Mouse (Mus musculus): ENCODE data around the gene Sparcl1.

Gene Sparcl1

DNA sequence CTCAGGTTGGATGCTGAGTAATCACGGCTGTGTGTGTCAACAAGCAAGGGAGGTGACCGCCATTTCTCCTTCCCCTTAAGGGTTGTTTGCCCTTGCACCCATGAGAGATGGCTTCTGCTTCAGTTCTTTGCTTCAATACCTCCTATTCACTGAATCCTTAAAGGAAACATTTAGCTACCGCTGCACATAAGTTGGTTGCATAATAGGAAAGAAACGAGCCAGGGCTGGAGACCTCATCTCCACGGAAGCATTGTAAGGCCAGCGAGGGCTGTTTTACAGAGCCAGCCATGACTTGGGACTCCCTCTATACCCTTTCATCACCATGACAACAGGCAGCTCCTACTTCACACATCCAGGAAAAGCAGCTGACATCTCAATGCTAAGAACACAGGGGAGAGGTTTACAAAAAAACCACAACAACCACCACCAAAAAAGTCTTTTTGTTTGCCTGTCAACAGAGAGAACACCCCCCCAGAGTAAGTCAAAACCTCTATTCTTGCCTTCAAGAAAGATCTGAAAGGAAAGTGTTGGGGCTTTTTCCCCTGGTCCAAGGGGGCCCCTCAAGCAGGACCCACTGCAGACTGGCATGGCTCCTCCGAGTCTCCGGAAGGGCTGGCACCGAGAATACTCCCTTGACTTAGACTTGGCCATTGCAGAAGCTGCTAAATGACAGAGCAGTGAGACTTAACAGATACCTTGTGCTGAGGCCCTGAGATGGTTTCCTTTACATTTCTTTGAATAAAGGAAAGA lies 3.2 kb downstream of the Sparcl1 start:
- in situ Hi-C loops (cut with MboI): no loop called here

DNA sequence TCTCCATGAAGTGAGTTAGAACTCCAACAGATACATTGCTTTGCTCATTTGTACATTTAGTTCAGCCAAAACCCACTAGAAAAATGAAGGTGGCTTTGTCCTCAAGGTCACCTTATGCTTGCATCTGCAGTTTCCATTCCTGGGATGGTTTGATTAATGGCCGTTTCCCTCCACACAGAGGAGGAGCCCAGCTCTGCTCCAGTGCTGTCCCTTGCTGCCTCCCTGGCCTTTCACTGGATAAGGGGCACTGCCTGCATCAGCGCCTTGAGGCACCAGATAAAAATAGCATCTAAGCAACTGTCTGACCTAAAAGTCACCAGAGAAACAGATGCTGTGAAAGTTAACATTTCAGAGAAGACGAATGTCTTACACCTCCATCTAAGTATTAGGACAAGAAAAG lies 4.0 kb downstream of the Sparcl1 start:
- in situ Hi-C loops (cut with MboI): no loop called here

DNA sequence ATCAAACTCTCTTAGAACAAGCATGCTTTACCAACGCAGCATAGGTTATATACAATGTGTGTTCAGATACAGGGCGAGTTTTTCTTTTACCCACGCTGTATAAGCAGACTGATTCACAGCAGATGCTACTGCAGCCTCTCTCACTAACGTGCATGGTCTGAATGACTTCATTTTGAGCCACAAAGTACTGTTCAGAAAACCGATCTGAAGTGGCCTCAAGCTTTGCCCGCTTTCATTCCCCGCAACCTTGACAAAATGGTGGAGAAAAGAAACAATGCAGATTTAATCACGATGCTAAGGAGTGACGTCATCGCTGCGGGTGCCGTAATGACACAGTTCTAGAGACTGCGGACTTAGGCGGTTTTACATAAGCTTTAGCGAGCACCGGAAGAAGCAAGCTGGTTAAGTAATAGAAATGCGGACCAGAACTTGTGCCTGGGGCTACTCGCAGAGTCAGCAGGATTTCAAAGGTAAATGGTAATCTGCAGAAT lies 4.6 kb downstream of the Sparcl1 start:
- in situ Hi-C loops (cut with MboI): no loop called here

DNA sequence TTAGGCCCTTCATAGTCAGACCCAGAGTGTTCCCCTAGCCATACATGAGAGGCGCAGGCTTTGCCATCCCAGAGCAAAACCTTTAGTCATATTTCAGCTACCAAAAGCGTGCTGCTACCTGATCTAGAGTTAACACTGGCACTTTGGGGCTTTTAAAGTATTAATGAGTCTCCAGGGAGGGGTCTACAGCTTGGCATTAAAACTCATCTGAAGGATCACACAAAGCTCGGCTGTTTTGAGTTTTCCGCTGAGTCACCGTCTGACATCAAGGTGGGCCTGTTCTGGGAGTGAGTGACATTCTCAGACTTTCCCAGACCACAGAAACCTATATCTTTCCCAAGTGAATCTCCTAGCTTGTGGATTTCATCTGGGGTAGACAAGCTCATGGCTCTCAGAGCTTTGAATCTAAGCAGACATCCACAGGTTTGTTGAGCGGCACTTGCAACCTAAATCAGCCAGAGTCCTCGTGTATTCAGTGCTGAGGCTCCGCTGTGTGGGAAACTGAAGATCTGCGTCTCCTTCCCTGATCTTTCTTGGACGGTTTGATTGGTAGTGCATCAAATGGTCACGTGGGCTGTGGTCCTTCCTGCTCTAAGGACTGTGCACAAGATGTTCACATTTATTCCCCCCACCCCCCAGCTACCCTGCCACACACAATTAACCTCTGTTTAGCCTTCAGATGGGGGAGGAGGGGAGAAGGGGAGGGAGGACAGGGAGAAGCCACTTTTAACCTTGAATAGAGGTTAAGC lies 5.2 kb downstream of the Sparcl1 start:
- in situ Hi-C loops (cut with MboI): no loop called here

DNA sequence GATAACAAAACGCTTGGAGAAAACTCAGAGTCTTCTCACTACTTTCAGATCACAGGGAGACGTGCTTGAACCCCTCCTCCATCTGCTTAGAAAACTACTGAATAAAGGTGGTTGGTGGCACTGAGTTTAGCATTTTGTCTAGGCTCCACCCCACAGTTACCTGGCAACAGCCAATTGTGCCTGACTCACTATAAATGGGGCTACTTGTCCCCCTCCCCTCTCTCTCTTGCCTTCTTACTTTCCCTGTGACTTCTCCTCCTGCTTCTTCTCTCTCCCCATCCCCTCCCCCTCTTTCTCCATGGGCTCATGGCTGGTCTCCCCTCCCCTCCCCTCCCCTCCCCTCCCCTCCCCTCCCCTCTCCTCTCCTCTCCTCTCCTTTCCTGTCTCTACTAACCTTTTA lies 9.4 kb downstream of the Sparcl1 start:
- in situ Hi-C loops (cut with MboI): no loop called here

DNA sequence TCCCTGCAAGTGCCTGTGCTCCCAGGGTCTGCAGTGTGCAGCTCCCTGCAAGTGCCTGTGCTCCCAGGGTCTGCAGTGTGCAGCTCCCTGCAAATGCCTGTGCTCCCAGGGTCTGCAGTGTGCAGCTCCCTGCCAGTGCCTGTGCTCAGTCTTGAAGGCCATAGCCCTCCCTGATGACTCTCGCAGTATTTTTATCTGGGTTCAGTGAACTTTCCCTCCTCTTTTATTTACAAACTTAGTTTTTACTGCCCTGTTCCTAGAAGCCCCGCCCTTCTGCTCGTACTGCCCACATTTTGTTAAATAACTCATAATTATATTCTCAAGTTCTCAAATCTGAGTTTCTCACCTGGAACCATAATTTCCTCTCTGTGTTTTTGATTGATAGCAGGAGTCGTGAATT lies 10.4 kb downstream of the Sparcl1 start:
- in situ Hi-C loops (cut with MboI): no loop called here

DNA sequence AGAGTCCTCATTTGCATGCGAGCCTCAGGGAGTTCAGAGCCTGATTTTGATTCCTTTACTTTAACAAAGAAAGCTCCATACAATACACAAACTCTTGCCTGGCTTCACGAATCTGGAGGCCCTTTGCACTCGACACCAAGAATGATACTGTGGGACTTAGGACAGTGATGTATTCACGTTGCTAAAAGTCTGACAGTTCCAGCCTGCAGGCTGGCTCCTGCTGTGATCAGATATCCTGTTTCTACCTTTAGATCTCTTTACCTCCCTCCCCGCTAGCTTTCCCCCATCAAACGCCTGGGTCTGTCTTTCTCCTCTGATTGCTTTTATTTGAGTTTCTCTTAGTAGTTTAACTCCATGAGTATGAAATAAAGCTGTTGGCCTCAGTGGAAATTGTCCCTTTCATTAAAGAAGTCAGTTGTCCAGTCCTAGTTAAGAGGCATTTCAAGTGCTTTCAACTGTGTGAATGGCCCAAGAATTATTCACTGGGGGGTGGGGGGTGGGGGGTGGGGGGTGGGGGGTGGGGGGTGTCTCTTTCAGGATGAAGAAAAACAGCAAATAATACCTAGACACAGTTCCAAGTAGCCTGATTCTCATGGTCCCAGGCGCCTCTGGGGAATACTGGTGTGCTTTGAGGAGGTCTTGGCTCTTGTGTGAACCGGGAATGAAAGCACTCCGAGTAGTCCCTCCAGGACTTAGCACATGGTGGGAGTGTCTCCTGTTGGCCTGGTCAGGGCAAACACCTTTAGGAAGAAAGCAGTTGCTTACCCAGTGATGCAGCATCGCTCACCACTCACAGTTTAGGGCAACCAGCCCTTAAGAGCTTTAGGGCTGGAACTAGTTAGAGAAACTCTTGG lies 11.6 kb downstream of the Sparcl1 start:
- in situ Hi-C loops (cut with MboI): no loop called here

DNA sequence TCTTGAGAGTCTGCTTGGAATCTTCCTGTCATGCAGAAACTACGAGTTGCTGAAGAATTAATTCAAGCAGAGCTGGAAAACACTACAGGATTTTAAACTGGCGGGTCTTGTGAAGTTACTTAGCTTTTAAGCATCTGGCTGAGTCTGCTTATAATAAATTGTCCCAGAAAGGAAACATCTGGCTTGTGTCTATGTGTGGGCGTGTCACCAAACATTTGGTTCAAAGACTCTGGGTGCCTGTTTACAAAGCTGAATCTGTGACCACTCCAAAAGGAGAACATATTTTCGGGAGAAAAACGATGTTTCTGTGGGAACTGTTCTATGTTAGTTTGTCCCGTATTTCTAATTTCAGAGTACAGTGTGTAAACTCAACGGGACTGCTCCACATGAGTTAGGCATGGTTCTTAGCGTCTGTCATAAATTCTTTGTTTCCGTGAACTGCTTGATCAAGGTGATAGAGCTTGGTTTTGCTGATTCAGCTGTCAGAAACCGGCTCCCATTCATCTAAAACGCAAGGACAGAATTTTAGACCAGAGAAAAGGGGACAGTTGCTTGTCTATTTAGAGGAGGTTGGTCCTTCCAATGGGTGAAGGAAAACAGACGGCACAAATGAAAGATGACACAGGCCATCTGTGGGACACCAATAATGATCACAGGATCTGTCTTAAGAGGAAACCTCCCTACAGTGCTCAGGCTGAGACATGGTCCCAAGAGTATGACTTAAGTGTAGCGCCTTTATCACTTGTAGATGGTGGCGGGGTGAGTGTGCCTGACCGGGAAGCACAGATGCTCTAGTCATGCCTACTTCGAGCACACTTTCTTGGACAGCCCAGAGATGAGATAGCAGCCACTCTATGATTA lies 17.2 kb downstream of the Sparcl1 start:
- in situ Hi-C loops (cut with MboI): no loop called here

DNA sequence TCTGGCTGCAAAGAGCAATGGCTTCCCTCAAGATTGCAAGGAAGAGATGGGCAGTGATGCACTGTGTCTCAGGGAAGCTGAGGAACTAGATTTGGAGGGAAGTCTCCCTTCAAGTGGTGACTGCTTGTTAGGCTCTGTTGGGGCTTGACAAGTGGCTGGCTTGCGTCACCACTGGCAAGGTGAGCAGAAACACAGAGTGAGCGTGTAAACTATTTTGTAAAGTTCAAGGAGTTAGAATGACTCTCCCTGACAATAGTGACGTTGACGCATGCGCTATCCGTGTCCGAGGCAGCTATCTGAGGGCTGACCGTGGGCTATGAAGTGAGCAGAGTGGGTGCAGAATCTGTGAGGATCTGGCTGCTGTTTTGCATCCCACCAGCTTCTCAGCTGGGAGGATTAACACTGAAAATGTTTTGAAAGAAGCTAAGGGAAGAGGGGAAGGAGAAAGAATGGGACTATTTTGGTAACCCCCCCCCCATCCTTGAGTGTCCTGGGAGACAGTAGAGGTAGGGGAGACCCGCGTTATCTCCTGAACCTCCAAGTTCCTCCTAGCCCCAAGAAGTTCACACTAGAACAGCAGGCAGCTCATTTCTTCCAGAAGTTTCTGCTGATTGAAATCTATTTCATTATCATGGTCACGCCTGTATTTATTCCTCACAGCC lies 18.0 kb downstream of the Sparcl1 start:
- in situ Hi-C loops (cut with MboI): no loop called here

DNA sequence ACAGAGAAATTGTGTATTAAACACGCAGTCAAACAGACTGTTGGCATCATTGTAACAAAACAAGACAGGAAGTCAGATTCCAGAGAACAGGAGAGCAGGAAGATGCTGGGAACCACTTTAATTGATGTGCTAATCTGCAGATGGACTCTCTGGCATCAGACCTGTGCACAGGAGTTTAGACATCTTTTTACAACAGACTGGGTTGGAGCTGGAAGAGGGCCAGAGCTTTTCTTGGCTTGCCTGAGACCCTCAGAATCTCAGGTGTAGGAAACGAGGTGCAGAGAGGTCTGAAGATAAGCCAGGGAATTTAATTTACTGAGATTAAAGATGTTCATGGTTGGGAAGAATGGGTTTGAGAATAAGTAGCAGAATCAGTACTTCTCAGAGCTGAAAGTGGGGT lies 23.8 kb downstream of the Sparcl1 start:
- in situ Hi-C loops (cut with MboI): no loop called here

DNA sequence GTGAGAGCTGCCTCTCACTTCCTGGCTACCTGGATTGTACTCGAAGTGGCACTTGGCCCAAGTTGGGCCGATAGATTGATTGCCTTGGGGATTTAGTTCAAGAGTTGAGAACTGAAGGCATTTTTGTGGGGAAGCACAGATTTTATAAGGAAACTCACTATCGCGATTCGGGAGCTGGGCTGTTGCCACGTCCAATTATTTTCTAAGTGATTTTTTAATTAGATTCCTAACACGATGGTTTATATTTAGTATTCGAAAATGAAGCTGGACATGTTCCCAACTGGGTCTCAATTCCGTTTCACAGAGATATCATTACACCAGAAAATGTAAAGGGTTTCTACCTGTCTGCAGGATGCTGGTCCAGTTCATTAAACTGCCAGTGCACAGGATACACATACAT lies 28.2 kb downstream of the Sparcl1 start:
- in situ Hi-C loops (cut with MboI): no loop called here

DNA sequence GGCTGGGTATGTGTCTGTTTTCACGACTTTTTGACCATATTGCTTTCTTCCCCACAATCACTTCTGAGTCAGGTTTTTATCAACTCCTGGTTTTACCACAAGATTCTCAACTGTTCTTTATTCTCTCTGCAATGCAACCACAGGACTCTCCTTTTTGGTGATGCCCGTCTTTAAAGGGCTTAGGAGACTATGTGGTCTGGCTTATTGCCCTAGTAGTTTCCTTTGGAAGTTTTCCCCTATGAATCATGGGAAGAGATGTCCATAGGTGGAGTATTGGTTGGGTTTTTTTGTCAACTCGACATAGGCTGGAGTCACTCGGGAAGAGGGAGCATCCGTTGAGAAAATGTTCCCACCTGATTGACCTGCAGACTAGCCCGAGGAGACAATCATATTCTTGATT lies 32.8 kb downstream of the Sparcl1 start:
- in situ Hi-C loops (cut with MboI): no loop called here

DNA sequence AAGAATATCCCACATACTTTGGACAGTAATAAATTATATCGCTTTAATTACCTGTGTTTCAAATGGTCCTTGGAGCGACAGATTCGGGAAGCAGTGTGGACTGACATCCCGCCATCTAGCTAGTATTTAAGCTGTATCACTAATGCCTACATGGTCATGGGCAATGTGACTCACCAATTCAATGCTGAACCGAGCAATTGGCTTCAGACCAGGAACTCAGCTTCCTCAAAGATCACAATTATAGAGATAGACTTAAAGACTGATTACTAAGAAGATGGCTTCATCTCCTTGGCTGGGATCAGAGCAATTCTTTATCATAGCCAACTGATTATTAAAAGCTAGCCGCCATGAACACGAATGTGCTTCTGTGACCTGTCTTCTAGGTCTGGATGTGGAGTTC lies 36.0 kb downstream of the Sparcl1 start, which contains the start of gene Gm17660:
TSS of gene Gm17660 (minus strand) at position 101 of the 400 bp plus-strand sequence.
- in situ Hi-C loops (cut with MboI): no loop called here

DNA sequence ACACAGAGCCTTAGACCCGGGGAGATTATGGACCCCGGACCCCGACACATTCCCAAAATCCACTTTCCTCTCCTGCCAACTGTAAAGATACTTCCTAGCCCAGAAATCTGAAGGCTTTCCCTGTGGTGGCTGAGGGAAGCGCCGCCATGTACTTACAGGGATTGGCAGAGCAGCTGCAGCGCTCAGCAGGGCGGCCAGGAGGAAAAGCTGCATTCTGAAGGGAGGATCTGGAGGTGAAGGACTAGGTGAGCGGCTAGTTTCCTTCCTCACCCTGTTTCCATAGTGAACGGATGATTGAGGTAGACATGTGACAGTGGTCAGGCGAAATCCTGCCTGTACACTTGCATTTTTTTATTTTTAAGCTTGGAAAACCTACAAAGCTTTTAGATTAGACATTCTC lies 37.2 kb downstream of the Sparcl1 start:
- in situ Hi-C loops (cut with MboI): no loop called here

DNA sequence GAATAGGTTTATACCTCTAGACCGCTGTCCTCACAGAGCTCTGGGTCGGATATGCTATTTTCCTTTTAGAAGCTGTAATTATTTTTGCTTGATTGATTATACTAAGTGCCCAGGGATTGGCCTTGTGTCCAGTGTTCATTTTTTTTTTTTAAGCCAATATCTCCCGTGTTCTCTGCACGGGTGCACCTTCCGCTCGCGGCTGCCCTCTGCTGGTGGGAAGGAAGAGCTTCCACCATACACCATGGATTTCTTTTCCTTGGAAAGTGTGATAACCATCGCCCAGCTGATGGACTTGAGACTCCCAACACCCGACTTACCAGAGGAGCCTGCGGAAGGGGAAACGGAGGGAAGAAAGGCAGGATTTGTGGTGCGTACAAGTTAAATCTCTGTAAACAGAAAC lies 39.1 kb downstream of the Sparcl1 start:
- in situ Hi-C loops (cut with MboI): no loop called here

DNA sequence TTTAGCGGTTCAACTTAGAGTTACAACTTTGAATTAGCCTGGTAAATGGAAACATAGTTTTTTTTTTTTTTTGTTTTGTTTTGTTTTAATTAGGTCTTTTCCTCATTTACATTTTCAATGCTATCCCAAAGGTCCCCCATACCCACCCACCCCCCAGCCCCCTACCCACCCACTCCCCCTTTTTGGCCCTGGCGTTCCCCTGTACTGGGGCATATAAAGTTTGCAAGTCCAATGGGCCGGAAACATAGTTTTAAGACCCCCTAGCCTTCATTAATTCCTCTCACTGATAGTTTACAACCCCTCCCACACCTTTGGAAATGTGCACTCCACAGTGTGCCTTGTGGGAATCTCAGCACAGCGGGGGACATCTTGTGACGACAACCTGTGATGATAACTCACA lies 39.9 kb downstream of the Sparcl1 start:
- in situ Hi-C loops (cut with MboI): no loop called here

DNA sequence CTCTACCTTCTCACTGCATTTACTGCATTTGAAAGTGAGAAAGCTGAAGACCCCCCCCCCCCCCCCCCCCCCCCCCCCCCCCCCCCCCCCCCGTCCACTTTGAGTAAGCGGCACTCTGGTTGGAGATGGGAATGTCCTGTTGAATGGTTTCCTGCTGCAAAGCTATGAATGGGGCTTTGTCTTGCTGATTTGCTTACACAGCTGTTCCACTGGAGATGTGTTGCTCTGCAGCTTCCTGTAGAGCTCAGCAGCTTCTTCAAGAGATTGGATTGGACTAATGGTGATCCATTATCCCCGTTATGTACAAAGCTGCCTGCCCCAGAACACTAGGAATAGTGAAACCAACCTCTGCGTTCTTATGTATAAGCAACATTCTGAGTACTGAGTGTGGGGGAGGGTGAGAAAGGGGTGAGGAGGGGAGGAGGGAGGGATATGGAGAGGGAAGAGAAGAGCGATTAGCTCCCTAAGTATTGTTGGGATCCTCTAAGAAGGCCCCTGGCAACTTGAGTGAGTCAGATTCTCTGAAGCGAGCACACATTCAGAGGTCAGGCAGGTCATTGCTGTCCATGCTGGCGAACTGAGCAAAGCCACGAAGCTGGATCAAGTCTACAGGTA lies 41.2 kb downstream of the Sparcl1 start:
- in situ Hi-C loops (cut with MboI): no loop called here

DNA sequence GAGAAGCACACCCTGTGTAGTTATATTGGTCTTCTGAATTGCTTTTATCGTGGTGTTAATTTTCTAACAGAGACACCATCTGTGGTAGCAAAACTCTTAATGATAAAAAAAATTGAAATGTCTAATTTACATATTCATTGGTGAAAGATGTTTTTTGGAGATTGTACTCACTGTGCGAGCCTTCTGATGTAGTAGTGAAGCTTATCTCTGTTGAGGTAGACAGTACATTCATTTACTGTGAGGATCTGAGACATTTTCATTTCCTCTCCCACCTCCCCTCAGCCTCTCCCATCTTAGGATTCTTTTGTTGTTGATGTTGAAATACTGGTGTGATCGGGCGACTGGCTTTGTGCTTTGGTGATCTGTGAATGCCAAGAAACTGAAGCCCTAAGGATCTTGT lies 42.5 kb downstream of the Sparcl1 start:
- in situ Hi-C loops (cut with MboI): no loop called here

DNA sequence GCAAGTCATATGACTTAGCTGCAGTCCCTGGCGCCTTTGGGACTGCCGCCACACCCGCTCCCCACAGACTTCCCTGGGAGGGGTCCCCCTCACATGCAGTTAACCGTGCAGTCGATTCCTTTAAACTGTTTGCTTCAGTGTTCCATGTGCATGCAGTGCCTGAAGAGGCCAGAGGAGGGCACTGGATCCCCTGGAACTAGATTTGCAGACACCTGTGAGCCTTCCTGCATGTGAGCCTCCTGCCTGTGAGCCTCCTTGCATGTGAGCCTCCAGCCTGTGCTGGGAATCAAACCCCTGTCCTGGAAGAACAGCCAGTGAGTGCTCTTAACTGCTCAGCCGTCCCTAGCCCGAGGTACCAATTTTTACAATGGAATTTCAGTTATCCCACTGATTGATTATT lies 44.8 kb downstream of the Sparcl1 start:
- in situ Hi-C loops (cut with MboI): no loop called here

DNA sequence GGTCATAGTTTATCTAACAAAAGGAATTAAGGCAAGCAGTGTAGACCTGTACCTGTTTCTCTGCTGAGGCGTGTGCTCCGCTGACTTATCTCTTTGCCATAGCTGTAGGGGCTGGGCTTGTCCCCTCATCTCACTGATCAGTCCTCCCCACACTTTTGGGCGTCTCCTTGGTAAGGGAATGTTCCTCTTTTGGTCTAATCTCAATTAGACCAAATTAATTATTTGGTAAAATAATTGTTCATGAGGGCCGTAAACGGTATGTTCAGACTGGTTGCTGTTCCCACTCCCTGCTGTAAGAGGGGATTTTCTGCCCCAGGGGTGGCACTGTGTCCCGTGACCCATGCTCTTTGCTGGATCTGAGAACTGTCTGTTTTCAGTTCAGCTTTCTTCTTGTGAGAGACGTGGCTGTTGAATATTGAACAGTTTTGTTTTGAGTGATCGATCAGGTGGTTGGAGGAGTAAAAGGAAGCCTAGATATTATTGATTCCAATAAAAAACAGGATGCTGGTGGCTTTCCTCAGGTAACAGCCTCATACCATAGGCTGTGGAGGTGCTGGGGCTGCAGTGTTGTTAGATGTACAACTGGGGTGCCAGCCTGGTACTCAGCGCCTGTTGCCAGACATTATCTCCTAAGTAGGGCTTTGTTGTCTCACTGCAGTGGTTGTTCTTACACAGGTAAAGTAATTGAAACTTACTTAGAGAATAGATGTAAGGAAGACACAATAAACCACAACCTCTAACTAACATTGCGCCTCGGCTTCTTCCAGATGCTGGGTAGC lies 50.6 kb downstream of the Sparcl1 start:
- in situ Hi-C loops (cut with MboI): no loop called here

Measured in mature B cell (primary cell).